Mouse (Mus musculus) B cell, adult (primary cell): ENCODE data around the gene Ap2s1. TPM values are rescaled to one million over a fixed set of nuclear protein-coding genes. Genes with fewer than 3 reads are reported as not detected.

Source experiments
- total RNA-seq: library from RNA; stranded (reverse); gene quantifications from 4 replicates; pipeline ENCODE4 v1.2.4, GENCODE M21; 2023; ENCODE audit not compliant: inconsistent age

Ap2s1 gene
- 70.4 to 91.1 TPM (median 83.8 TPM) in 4 replicates for total RNA-seq

DNA sequence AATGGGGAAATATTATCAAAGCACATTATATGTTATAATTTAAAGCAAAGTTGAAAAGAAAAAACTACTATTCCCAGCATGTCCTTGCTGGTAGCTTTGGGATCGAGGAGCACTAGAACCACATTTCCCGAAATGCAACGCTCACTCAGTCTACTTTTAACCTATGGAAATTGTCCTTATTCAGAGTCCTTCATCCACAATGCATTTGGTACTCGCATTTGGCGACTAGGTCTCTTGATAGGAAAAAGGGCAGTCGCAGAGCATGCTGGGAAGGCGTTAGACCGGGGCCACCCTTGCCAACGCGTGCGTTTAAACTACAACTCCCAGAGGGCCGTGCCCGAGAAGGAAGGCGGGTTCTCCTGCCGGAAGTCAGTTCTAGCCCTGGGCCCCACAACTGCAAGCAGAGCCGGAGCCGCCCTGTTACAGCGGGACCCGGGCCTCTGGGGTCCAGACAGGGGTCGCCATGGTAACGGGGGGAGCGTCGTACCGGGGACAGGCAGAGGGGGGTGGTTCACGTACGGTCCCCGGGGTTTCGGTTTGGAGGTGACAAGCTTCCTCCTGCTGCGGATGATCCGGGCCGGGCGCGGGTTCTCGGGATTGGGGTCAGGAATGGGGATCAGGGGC lies at the start of gene Ap2s1:
Gene Ap2s1 (plus strand): TSS at position 338 of the 624 bp plus-strand sequence.

DNA sequence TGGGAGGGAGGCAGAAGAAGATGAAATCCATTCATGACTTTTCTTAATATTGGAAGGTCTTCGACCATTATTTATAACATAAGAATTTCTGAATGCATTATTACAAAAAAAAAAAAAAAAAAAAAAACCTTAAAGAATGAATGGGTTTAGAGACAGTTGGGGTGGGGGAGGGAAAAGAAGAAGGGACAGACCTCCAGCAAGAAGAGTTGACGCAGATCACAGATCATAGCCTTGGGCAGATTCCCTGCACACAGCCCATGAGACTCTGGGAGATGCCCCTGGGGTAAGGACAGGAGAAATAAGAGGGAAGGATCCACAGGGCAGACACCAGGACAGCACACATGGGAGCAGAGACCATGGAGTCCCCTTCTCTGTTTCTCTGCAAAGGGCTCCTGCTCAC lies 16.6 kb upstream of the Ap2s1 start, which contains the start of gene Ceacam9:
Gene Ceacam9 (plus strand): TSS at position 301 of the 400 bp plus-strand sequence.

DNA sequence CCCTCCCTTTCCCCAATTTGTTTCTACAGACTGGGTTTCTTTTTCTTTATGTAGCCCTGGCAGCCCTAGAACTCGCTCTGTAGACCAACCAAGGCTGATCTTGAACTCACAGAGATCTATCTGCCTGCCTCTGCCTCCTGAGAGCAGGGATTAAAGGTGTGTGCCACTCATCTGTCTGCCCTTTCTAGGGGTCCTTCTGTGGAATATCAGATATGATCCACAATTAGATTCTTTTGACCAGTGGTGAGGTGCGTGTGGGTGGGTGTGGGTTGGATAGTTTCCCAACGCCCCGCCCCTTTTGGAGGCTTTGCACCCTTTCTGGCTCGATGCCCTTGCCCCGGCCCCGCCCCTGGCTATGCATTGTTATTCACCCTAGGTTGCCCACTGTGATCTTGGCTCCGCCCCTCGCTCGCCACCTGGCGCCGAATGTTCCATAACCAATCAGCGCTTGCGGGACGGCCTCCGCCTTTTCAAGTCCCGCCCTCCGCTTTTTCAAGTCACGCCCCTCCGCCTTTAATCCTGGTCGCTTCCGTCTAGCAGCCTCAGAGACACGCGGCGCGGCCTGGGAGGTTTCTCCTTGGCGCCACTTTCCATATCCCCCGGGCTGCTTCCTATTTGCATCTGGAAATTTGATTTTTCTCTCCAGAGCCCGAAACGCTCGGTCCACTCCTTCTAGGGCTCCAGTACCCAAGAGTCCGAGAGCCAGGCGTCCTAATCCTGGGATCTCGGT lies 42.8 kb downstream of the Ap2s1 start, which contains the start of gene Slc1a5:
Gene Slc1a5 (plus strand): TSS at position 516 of the 730 bp plus-strand sequence.

Other genes with a start within 250 kb of the Ap2s1 start
- 18.4 to 22.2 TPM (median 21.3 TPM) in 4 replicates for gene Arhgap35, start 123.4 kb upstream of the Ap2s1 start, total RNA-seq
- gene Ceacam15, start 62.7 kb upstream of the Ap2s1 start, total RNA-seq, result not detected in 4 replicates
- gene Ceacam9, start 16.5 kb upstream of the Ap2s1 start, total RNA-seq, result not detected in 4 replicates
- 169 to 191 TPM (median 177 TPM) in 4 replicates for gene Slc1a5, start 42.9 kb downstream of the Ap2s1 start, total RNA-seq
- gene Strn4, start 77.5 kb downstream of the Ap2s1 start, total RNA-seq, result 120 to 167 TPM (median 130 TPM) in 4 replicates
- 23.7 to 27.9 TPM (median 25.9 TPM) in 4 replicates for gene Fkrp, start 78.3 kb downstream of the Ap2s1 start, total RNA-seq
- gene Prkd2, start 104.5 kb downstream of the Ap2s1 start, total RNA-seq, result 229 to 250 TPM (median 238 TPM) in 4 replicates
- 0.26 TPM in 1 of 4 replicates, not detected in the others for gene Dact3, start 136.9 kb downstream of the Ap2s1 start, total RNA-seq
- gene Gng8, start 153.4 kb downstream of the Ap2s1 start, total RNA-seq, result not detected in 4 replicates
- 0.16 TPM in 1 of 4 replicates, not detected in the others for gene Ptgir, start 168.1 kb downstream of the Ap2s1 start, total RNA-seq
- 124 to 150 TPM (median 135 TPM) in 4 replicates for gene Calm3, start 185.7 kb downstream of the Ap2s1 start, total RNA-seq
- 0.12 to 0.13 TPM in 2 of 4 replicates, not detected in the others for gene Pnmal2, start 206.3 kb downstream of the Ap2s1 start, total RNA-seq
- not detected in 4 replicates for gene Pnmal1, start 221.3 kb downstream of the Ap2s1 start, total RNA-seq
- gene Gm42372, start 244.7 kb downstream of the Ap2s1 start, total RNA-seq, result 0.09 to 0.64 TPM (median 0.41 TPM) in 4 replicates